Mouse (Mus musculus) thymus, postnatal 4 days (tissue): ENCODE measurements around the gene Etfa.

Experiments
- DNase-seq: peaks from one replicate; pipeline ENCODE4 v3.0.0; 2021

The Etfa gene

GRCm38 (mm10) chr9:55512027-55512543 lies at the start of gene Etfa:
TSS of gene Etfa (minus strand) at chr9:55512243.
- peak; percentile 96 for DNase-seq

- DNase-seq = no peak
Measured at GRCm38 (mm10) chr9:55560960-55561359, 48.9 kb upstream of the Etfa start.

GRCm38 (mm10) chr9:55554986-55555385 lies 42.9 kb upstream of the Etfa start:
- DNase-seq = no peak

GRCm38 (mm10) chr9:55549302-55549890 lies 37.4 kb upstream of the Etfa start:
- DNase-seq = no peak

GRCm38 (mm10) chr9:55548871-55549270 lies 36.8 kb upstream of the Etfa start:
- DNase-seq = no peak

GRCm38 (mm10) chr9:55546176-55547010 lies 34.4 kb upstream of the Etfa start:
- DNase-seq = peak; percentile 63

GRCm38 (mm10) chr9:55545556-55546175 lies 33.6 kb upstream of the Etfa start:
- peak; percentile 13 for DNase-seq

GRCm38 (mm10) chr9:55544861-55545555 lies 33.0 kb upstream of the Etfa start:
- peak; percentile 55 for DNase-seq

- DNase-seq = peak; percentile 60
Measured at GRCm38 (mm10) chr9:55543703-55544401, 31.8 kb upstream of the Etfa start.

- DNase-seq = no peak
Measured at GRCm38 (mm10) chr9:55543336-55543702, 31.3 kb upstream of the Etfa start.

- peak; percentile 64 for DNase-seq
Measured at GRCm38 (mm10) chr9:55542366-55543325, 30.6 kb upstream of the Etfa start.

GRCm38 (mm10) chr9:55541681-55542365 lies 29.8 kb upstream of the Etfa start:
- DNase-seq = peak; percentile 43

GRCm38 (mm10) chr9:55540888-55541287 lies 28.8 kb upstream of the Etfa start:
- peak; percentile 85 for DNase-seq

GRCm38 (mm10) chr9:55540391-55540770 lies 28.3 kb upstream of the Etfa start:
- peak; percentile 22 for DNase-seq

- DNase-seq = peak; percentile 31
Measured at GRCm38 (mm10) chr9:55539661-55540390, 27.8 kb upstream of the Etfa start.

GRCm38 (mm10) chr9:55539006-55539405 lies 27.0 kb upstream of the Etfa start:
- DNase-seq = no peak

- no peak for DNase-seq
Measured at GRCm38 (mm10) chr9:55538377-55538776, 26.3 kb upstream of the Etfa start, which contains the start of gene Isl2. TSS of gene Isl2 (plus strand) at chr9:55538672.

GRCm38 (mm10) chr9:55535907-55536306 lies 23.9 kb upstream of the Etfa start:
- DNase-seq = peak; percentile 78

GRCm38 (mm10) chr9:55525716-55526115 lies 13.7 kb upstream of the Etfa start:
- DNase-seq = peak; percentile 55

- DNase-seq = no peak
Measured at GRCm38 (mm10) chr9:55511521-55511993, 486 bp downstream of the Etfa start.
